Mouse (Mus musculus) left cerebral cortex, postnatal 14 days (tissue): ENCODE measurements at regions not wholly inside any gene's neighbourhood (a gene's known extent, or its start where the extent isn't known, plus 50 kb on each side); places are given as distances from the start of the nearest gene placed in this dataset.

Source experiments
- DNase-seq, 2 experiments: peaks; one replicate each; pipeline ENCODE4 v3.0.0; 2021 to 2022; ENCODE audit warnings: low spot score in 2 of 2, mixed read lengths in 1 of 2
- intact Hi-C: fragments of 180-260 bp; cut with DNase I; formaldehyde crosslinking; loops from one replicate; pipeline ENCODE4 v1.15.1; 2025

DNA sequence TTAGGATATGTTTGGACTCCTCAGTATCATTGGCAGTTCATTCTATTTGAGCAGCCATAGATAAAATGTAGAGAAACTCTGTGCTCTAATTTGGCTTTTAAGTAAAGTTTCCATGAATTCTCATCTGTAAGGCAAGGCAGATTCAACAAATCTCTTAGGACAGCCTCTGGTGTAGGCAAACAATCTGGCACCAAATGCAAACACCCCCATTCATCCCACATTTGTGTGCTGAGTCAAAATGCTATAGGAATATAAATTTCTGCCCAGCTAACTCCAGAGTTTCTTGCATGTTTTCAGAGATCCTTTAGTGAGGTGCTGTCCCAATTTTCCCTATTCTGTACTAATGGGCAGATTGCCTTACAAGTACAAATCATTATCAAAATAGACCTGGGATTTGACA, 695.7 kb upstream of the Kif18a start:
- intact Hi-C loops: no loop called here
- DNase-seq: peak; percentile 7 to 8

GRCm38 (mm10) chr2:108593555-108593954, 687.0 kb upstream of the Kif18a start:
- no peak for DNase-seq
- intact Hi-C loops: no loop called here

GRCm38 (mm10) chr2:108600346-108600745, 680.2 kb upstream of the Kif18a start:
- intact Hi-C loops: no loop called here
- no peak for DNase-seq

DNA sequence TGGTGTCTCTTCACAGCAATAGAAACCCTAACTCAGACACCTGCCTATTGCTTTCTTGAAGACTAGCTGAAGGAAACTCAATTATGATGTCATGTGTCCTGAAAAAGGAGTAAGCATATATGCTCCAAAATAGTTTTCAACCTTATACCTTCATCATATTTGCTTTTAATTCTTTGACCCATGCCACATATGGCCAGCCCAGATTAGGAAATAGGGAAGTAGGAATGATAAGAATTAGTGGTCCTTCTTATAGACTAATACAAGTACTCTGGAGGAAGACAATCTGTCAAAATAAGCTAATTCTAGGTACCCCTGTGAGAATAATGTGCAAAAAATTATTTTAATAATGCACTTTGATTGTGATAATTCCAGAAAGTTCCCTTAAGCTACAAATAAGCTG, 661.0 kb upstream of the Kif18a start:
- intact Hi-C loops: no loop called here
- DNase-seq: no peak

- intact Hi-C loops: no loop called here
- DNase-seq: no peak
Measured at GRCm38 (mm10) chr2:108622367-108623162, 658.0 kb upstream of the Kif18a start.

GRCm38 (mm10) chr2:108635644-108636043, 644.9 kb upstream of the Kif18a start:
- DNase-seq: no peak
- intact Hi-C loops: no loop called here

GRCm38 (mm10) chr2:108660697-108661388, 619.7 kb upstream of the Kif18a start:
- DNase-seq: no peak
- intact Hi-C loops: no loop called here

DNA sequence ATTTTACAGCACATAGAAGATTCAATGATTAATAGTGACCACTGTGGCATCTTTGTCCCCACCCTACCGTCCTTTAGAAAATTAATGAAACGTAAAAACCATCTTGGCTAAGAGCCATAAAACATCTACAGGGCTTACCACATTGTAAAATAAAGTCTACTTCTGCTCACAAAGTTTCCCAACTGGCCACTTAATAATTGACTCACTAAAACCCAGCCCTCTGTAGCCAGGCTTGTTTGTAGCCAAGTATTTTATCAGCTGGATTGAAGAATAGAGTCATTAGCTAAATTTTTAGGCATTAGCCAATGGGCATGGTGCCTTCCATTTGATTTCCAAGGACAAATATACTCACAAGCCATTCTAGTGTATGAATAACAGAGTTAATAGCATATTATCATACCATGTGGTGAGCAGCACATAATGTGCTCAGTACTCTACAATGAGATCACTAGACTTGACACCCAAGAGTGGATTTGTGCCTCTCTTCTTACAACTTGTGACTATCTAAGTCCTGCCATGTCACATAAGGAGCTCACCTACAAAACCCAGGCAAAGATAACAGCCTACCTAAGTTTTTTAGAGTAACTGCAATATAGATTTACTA, 602.7 kb upstream of the Kif18a start:
- intact Hi-C loops: no loop called here
- DNase-seq: no peak

DNA sequence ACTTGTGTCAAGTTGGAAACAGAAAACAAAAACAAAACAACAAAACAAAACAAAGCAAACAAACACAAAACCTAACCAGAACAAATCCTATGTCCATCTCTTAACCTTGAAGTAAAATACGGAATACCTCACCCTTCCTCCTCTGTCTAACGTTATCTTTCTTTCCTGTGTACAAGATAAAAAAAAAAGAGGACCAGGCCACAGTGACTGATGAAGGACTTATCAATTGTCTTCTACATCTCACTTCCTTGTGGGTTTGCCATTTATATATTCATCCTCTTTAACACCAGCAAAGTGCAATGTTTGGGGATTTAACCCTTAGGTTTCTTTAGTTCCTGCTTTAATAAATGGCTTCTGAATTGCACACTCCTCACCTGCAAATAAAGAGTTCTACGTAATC, 599.0 kb upstream of the Kif18a start:
- no peak for DNase-seq
- intact Hi-C loops: no loop called here

DNA sequence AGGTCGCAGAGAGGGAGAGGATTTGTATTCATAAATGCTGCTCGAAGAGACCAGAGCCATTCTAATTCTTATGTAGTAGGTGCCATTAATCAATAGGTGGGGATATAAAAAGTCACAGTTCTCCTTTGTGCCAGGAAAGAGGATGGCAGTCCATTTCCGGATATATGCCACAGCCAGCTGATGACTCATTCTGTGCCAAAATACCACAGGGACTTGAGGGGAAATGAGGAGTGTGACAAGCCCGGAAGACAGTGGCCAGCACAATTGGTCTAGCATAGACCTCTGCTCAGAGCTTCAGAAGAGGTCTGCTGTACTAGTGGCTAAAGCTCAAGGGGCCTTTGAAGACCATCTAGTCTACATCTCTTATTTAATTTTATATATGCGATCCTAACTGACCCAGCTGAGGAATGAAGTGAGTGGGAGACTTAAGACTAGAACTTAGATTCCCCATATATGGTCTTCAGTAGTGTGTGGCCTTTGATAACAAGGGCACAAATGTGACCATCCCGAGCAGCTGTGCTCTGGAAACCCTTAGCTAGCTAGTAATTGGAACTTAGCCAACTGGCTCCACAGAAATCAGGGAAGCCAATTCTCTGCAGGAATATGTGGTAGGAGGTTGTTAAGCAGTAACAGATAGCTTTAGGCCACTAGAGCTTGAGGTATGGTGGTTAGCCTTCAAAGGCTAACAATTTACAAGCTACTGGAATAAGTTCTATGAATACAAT, 594.4 kb upstream of the Kif18a start:
- intact Hi-C loops: no loop called here
- no peak for DNase-seq

DNA sequence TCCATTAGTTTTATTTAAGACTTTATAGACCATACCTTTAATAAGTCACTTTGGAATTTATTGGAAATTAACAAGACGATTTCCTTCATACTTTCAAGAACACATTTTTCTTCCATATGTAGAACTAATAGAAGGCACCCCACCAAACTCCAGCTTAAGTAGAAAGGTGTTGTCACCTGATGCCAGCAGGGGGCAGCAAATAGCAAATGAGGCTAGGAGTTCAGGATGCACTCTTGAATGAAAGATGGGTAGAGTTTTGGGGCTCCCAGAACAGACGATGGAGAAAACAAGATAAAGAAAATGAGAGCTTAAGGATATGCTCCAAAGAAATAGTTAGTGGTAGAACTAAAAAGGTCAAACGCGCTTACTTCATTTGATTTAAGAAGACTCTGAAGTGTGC, 590.4 kb upstream of the Kif18a start:
- DNase-seq: peak; percentile 16 to 65
- intact Hi-C loops: loop anchor here (5.0 kb wide), 1 partner anchor 1002 kb away; no protein-coding TSS in a partner anchor

- intact Hi-C loops: loop anchor here (5.0 kb wide), 1 partner anchor 1001 kb away; no protein-coding TSS in a partner anchor
- no peak for DNase-seq
Measured at GRCm38 (mm10) chr2:108691156-108692007, 589.2 kb upstream of the Kif18a start.

- intact Hi-C loops: no loop called here
- no peak for DNase-seq
Measured at GRCm38 (mm10) chr2:108701308-108701707, 579.2 kb upstream of the Kif18a start.

DNA sequence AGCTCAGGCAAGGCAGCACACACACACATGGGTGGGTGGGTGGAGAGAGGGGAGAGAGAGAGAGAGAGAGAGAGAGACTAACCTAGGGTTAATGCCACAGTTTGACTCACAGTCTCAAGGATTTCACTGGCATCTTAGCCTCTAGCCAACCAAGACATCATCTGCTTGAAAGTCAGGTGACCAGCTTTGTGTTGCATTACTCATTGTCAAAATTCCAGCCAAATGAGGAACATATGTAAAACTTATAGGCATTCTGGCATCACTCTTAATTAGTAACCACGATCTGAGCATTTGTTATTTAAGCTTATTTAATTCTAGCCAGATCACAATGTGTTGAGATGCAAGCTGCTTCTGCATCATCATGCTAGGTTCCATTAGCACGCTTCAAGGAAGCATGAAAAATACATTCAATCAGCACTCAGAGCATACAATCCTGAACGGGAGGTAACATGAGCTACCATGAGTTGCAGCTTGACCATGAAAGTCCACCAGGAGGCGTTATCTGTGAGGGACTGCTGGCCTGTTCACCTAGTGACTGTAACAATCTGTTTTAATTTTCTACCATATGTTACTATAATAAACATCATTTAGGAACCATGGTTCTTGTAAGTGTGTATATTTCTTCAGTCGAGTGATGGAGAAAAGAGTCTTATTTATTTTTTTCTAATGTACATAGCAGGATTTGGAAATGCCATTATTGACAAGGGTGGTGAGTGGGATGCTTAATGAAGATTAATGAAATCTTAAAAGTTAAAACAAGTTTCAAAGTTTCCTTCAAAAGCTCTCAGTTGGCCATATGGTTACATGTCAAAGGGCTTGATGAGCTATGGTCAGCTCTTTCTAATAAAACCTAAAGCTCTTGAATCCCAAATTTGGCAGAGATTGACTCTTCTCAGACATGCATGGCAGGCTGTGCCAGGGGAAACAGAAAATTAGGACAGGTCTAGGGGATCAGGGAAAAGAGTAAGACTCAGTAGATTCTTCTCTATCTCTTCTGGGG, 572.4 kb upstream of the Kif18a start:
- intact Hi-C loops: no loop called here

DNA sequence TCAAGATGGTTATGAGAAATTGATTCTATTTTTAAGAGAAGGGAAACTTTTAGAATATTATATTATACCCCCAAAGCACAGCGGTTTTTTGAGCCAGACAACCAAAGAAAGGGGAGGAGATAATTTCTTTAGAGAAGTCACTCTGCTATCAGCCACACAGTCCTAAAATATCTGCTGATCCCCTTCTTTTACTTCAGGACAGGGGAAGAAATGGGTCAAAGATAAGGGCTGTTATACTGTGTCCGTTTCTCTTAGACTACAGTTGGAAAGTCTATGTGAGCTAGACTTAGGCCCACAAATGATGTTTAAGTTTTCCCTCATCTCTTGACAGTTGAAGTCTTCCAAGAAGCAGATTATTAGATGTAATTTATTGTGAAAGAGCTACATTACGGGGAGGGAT, 538.5 kb upstream of the Kif18a start:
- intact Hi-C loops: no loop called here
- no peak for DNase-seq

More for the DNA sequence above, 572.4 kb upstream of the Kif18a start:
- no peak for DNase-seq

DNA sequence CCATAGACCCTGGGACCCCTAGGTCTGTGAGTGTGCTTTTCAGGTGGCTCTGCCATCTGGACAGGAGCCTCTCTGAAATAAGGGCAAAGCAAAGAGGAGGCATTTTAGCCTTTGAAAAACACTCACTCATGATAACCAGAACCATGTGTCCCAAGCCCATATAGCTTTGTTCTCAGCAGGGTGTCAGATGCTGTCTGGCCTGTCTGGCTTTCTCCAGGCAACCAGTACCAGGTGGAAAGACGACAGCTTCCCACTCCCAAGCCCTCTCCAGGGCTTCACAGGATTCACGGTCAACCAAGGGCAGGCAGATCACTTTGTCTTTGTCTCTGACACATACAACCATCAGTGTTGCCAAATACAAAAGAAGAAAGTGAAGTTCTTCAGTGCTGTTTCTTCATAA, 537.0 kb upstream of the Kif18a start:
- intact Hi-C loops: no loop called here
- no peak for DNase-seq

- no peak for DNase-seq
- intact Hi-C loops: no loop called here
Measured at GRCm38 (mm10) chr2:108744797-108745196, 535.7 kb upstream of the Kif18a start.
